Mouse (Mus musculus): ENCODE results near the gene Irf1. TPM values are rescaled to one million over a fixed set of nuclear protein-coding genes. Genes with fewer than 3 reads are reported as not detected.

Irf1 gene
- polyA plus RNA-seq, 1 experiment: 25.0 TPM

- Histone ChIP-seq H3K36me3 (ENCODE audit: control insufficient read depth, insufficient read depth) (no peaks in the 10 kb centered on the region), H3K79me2 (ENCODE audit: control insufficient read depth, insufficient read depth) (no peaks in the 10 kb centered on the region), H3K27me3 (ENCODE audit: control insufficient read depth, insufficient read depth, insufficient read length) (no peaks in the 10 kb centered on the region), H3K4me2 (ENCODE audit: low read depth) (peak overlapping the region; percentile 77), H3ac (ENCODE audit: control insufficient read depth, insufficient read length) (no peak overlapping the region), H3K4me3 (no peak overlapping the region)
- TF ChIP-seq MYOD1 (IDR thresholded peaks at IDR 0.05; ENCODE audit: control insufficient read depth in 1 of 3, insufficient read length in 2 of 3, low read depth in 2 of 3): peak; percentile 14 to 88 (median 83)
- TF ChIP-seq TCF12 (IDR thresholded peaks at IDR 0.05; ENCODE audit: insufficient read depth, poor library complexity, severe bottlenecking): peak; percentile 82
- peak; percentile 28 to 83 (median 57) for TF ChIP-seq MYOG (IDR thresholded peaks at IDR 0.05; ENCODE audit: control insufficient read depth in 1 of 3, insufficient read depth in 1 of 3, insufficient read length in 2 of 3, low read depth in 2 of 3)
- TF ChIP-seq REST (IDR thresholded peaks at IDR 0.05; ENCODE audit: insufficient read depth, insufficient read length): no peak
Observed at GRCm38 (mm10) chr11:53798041-53798711, 28.4 kb downstream of the Irf1 start.

DNA sequence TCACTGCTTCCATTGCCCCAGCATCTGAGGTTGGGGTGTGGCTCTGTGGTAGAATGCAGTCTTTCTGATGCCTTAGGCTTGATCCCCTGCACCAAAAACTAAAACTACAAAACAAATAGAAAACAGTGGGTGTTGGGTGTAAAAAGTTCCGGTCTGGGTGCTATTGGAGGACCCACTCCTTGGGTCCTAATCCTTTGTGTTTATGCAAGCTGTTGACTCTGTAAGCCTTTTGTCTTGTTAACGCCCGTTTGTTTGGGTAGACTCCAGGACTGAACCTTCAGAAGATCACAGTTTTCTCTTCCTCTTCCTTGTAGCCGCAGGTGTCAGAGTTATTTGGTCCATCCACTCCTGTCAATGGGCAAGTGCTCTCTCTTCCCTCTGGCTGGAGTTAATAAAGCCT, 30.2 kb downstream of the Irf1 start:
- Histone ChIP-seq H3K79me2 (ENCODE audit: control insufficient read depth, insufficient read depth) (no peaks in the 10 kb centered on the region), H3K4me3 (no peak overlapping the region), H3K4me2 (ENCODE audit: low read depth) (no peak overlapping the region), H3K27me3 (ENCODE audit: control insufficient read depth, insufficient read depth, insufficient read length) (no peaks in the 10 kb centered on the region), H3ac (ENCODE audit: control insufficient read depth, insufficient read length) (no peak overlapping the region), H3K36me3 (ENCODE audit: control insufficient read depth, insufficient read depth) (no peaks in the 10 kb centered on the region)
- TF ChIP-seq REST (IDR thresholded peaks at IDR 0.05; ENCODE audit: insufficient read depth, insufficient read length) (no peak), E2F4 (IDR thresholded peaks at IDR 0.05; ENCODE audit: insufficient read depth) (no peak), MYOG (IDR thresholded peaks at IDR 0.05; ENCODE audit: control insufficient read depth in 1 of 3, insufficient read depth in 1 of 3, insufficient read length in 2 of 3, low read depth in 2 of 3) (no peak), USF1 (IDR thresholded peaks at IDR 0.05; ENCODE audit: low read depth) (no peak), TCF3 (IDR thresholded peaks at IDR 0.05; ENCODE audit: insufficient read length, low read depth) (no peak)

DNA sequence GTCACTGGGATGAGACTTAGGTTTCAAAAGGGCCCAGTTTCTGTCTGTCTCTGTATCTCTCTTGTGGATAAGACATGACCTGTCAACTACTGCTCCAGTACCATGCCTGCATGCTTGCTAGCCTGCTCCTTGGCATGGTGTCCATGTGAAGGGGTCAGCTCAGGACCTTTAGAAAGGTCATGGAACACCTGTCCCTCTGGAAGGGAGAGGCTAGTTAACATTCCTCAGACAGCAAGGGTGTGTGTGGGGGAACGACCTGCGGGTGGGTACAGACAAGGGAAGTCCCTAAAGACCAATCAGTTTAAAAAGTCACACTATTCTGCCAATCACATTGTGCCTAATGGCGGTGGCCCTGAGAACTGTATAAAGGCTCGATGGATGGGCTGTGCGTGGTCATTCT, 31.2 kb downstream of the Irf1 start:
- Histone ChIP-seq H3K27me3 (ENCODE audit: control insufficient read depth, insufficient read depth, insufficient read length) (no peaks in the 10 kb centered on the region), H3K4me2 (ENCODE audit: low read depth) (no peak overlapping the region), H3ac (ENCODE audit: control insufficient read depth, insufficient read length) (no peak overlapping the region), H3K79me2 (ENCODE audit: control insufficient read depth, insufficient read depth) (no peaks in the 10 kb centered on the region), H3K36me3 (ENCODE audit: control insufficient read depth, insufficient read depth) (no peaks in the 10 kb centered on the region), H3K4me3 (no peak overlapping the region)
- TF ChIP-seq MYOD1 (IDR thresholded peaks at IDR 0.05; ENCODE audit: control insufficient read depth in 1 of 3, insufficient read length in 2 of 3, low read depth in 2 of 3) (peak in 2 of 3 experiments; percentile 22 to 83), USF1 (IDR thresholded peaks at IDR 0.05; ENCODE audit: low read depth) (no peak), TCF12 (IDR thresholded peaks at IDR 0.05; ENCODE audit: insufficient read depth, poor library complexity, severe bottlenecking) (no peak), SRF (IDR thresholded peaks at IDR 0.05; ENCODE audit: control insufficient read depth, insufficient read length, low read depth) (no peak), MAX (IDR thresholded peaks at IDR 0.05; ENCODE audit: low read depth) (no peak), MYOG (IDR thresholded peaks at IDR 0.05; ENCODE audit: control insufficient read depth in 1 of 3, insufficient read depth in 1 of 3, insufficient read length in 2 of 3, low read depth in 2 of 3) (peak in 1 of 3 experiments; percentile 67), TCF3 (IDR thresholded peaks at IDR 0.05; ENCODE audit: insufficient read length, low read depth) (no peak), CEBPB (IDR thresholded peaks at IDR 0.05; ENCODE audit: insufficient read depth, poor library complexity, severe bottlenecking) (no peak), E2F4 (IDR thresholded peaks at IDR 0.05; ENCODE audit: insufficient read depth) (no peak), REST (IDR thresholded peaks at IDR 0.05; ENCODE audit: insufficient read depth, insufficient read length) (no peak), POLR2A (IDR thresholded peaks at IDR 0.05; ENCODE audit: insufficient read length, low read depth) (no peak), POLR2AphosphoS2 (IDR thresholded peaks at IDR 0.05; ENCODE audit: insufficient read length, low read depth) (no peak)

DNA sequence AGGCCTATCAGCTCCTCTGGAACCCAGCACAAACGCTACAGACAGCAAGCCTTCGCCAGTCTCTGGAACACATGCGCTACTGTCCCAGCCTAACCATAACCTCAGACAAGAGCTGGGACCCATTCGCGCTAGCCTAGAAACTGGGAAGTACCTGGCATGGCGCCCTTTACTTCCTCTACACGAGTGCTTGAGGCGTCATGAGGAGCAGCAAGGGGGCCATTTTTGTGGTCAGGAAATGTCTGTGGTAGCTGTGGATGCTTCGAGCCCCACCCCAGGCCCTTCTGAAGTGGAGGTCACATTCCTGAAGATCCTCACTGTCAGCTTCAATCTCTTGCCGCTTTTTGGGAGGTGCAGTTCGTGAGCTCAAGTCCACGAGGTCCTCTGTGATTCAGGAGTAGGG, 33.3 kb downstream of the Irf1 start:
- Histone ChIP-seq H3ac (ENCODE audit: control insufficient read depth, insufficient read length) (no peak overlapping the region), H3K27me3 (ENCODE audit: control insufficient read depth, insufficient read depth, insufficient read length) (no peaks in the 10 kb centered on the region), H3K4me3 (no peak overlapping the region), H3K79me2 (ENCODE audit: control insufficient read depth, insufficient read depth) (no peaks in the 10 kb centered on the region), H3K4me2 (ENCODE audit: low read depth) (peak overlapping the region; percentile 75), H3K36me3 (ENCODE audit: control insufficient read depth, insufficient read depth) (no peaks in the 10 kb centered on the region)
- peak in 1 of 3 experiments; percentile 68 for TF ChIP-seq MYOG (IDR thresholded peaks at IDR 0.05; ENCODE audit: control insufficient read depth in 1 of 3, insufficient read depth in 1 of 3, insufficient read length in 2 of 3, low read depth in 2 of 3)
- TF ChIP-seq MYOD1 (IDR thresholded peaks at IDR 0.05; ENCODE audit: control insufficient read depth in 1 of 3, insufficient read length in 2 of 3, low read depth in 2 of 3): peak in 1 of 3 experiments; percentile 39
- no peak for TF ChIP-seq TCF3 (IDR thresholded peaks at IDR 0.05; ENCODE audit: insufficient read length, low read depth)

DNA sequence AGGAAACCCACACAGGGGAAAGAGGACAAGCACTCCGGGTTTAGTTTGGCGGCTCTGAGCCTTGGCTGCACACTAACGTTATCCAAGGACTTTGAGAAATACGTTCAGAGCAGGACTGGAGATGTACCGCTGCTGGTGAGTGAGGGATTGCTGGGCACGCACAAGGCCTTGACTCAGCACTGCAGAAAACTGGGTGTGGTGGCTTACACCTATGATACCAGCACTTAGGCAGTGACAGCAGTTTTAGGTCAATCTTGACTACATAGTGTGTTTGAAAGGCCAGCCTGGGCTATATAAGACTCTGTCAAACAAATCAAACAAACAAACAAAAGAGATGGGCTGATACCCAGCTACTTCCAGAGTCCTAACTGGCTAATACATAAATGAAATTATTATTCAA, 33.7 kb downstream of the Irf1 start:
- peak overlapping the region; percentile 75 for H3K4me2 ChIP-seq (ENCODE audit: low read depth)
- no peaks in the 10 kb centered on the region for H3K79me2 ChIP-seq (ENCODE audit: control insufficient read depth, insufficient read depth)
- no peak overlapping the region for H3K4me3 ChIP-seq
- no peaks in the 10 kb centered on the region for H3K27me3 ChIP-seq (ENCODE audit: control insufficient read depth, insufficient read depth, insufficient read length)
- no peak overlapping the region for H3ac ChIP-seq (ENCODE audit: control insufficient read depth, insufficient read length)
- TF ChIP-seq POLR2A (IDR thresholded peaks at IDR 0.05; ENCODE audit: insufficient read length, low read depth) (peak; percentile 31), REST (IDR thresholded peaks at IDR 0.05; ENCODE audit: insufficient read depth, insufficient read length) (no peak)
- no peaks in the 10 kb centered on the region for H3K36me3 ChIP-seq (ENCODE audit: control insufficient read depth, insufficient read depth)

All from myocyte (in vitro differentiated cells).